Mouse (Mus musculus) olfactory bulb, adult 2 months (tissue): ENCODE measurements at regions not wholly inside any gene's neighbourhood (a gene's known extent, or its start where the extent isn't known, plus 50 kb on each side); places are given as distances from the start of the nearest gene placed in this dataset.

Experiments
- CTCF ChIP-seq: fragments of 200-500 bp; IDR thresholded peaks from 2 replicates; pipeline ENCODE4 v1.5.1; 2012; ENCODE audit warnings: low read depth, mild to moderate bottlenecking, low read length, moderate library complexity; ENCODE audit not compliant: insufficient read depth
- POLR2A ChIP-seq: fragments of 200-500 bp; IDR thresholded peaks from 2 replicates; pipeline ENCODE4 v1.6.1; 2012; ENCODE audit warnings: mild to moderate bottlenecking, low read depth, low read length, moderate library complexity; ENCODE audit not compliant: insufficient read depth

DNA sequence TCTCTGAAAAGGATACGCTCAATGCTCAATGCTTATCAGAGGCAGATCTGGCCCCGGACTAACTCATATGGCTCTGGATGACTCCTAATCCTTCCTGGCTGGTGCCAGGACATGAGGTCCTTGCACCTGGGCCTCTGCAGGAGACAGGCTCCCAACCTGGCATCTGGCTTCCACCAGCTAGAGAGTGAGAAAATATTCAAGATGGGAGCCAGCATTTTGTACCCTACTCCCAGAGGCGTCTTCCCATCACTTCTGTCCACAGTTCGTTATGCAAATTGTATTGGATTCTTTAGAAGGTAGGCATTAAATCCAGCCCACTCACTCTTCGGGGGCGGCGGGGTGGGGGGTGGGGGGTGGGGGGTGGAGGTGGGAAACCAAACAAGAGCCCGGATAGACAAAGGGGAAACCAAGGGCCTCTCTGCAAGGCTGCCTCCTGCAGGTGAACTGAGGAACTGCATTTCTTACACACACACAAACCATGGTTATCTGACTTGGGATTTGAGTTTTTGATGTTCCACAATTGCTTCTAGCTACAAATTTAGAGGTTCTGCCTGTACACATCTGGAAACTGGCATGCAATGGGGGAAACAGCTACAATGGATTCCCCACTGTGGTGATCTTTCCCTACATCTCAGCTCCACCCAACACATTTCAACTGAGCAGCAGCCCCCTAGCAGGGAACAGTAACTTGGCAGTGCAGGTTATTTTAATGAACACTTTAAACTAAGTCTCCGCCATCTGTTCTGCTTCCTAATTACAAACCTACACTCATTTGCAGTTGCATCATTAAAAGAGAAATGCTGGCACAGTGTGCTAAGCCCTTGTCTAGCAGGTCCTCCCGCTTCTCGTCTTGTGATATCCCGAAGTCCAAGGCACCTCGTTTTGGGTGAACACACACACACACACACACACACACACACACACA is 390.2 kb downstream of the Med10 start:
- TF ChIP-seq CTCF (no peak), POLR2A (no peak)
